Mouse (Mus musculus) heart, postnatal 0 days (tissue): Measurements from ENCODE around the gene Gm42715.

Experiments
- CTCF ChIP-seq: IDR thresholded peaks from 2 replicates; pipeline ENCODE4 v1.5.1; 2016; ENCODE audit warnings: antibody characterized with exemption, control low read depth, low read depth
- EP300 ChIP-seq: IDR thresholded peaks from 2 replicates; pipeline ENCODE4 v1.6.1; 2016; ENCODE audit warnings: antibody characterized with exemption, low read depth

GRCm38 (mm10) chr7:127491846-127492245 is 27.5 kb upstream of the Gm42715 start:
- TF ChIP-seq CTCF (no peak), EP300 (no peak)
